Mouse (Mus musculus) stomach, postnatal 0 days (tissue): Measurements from ENCODE around the gene Ptprk. TPM values are rescaled to one million over a fixed set of nuclear protein-coding genes. Genes with fewer than 3 reads are reported as not detected.

Source experiments
- ATAC-seq: fragments of 200-750 bp; cut with Nextera tagmentation; 2 replicates; pipeline ENCODE4 v1.8.0; 2017; ENCODE audit not compliant: low FRiP score, low TSS enrichment
- DNase-seq: peaks from one replicate; pipeline ENCODE4 v3.0.0-alpha.2; 2016; ENCODE audit warnings: low spot score
- H3K27ac ChIP-seq: fragments of 300-500 bp; sonication (generic); replicated peaks from 2 replicates; pipeline ENCODE4 v1.5.1; 2014; ENCODE audit warnings: mild to moderate bottlenecking, control low read depth
- H3K27me3 ChIP-seq: fragments of 300-500 bp; sonication (generic); 2 replicates; pipeline ENCODE4 v1.6.1; 2014; ENCODE audit warnings: low read length; ENCODE audit not compliant: control insufficient read depth, insufficient read depth
- H3K36me3 ChIP-seq: fragments of 300-500 bp; sonication (generic); 2 replicates; pipeline ENCODE4 v1.6.1; 2014; ENCODE audit warnings: low read length, mixed read lengths; ENCODE audit not compliant: control insufficient read depth, insufficient read depth
- H3K4me1 ChIP-seq: fragments of 300-500 bp; sonication (generic); replicated peaks from 2 replicates; pipeline ENCODE4 v1.6.1; 2014; ENCODE audit warnings: antibody characterized with exemption; ENCODE audit not compliant: control insufficient read depth, insufficient read depth
- H3K4me2 ChIP-seq: fragments of 300-500 bp; sonication (generic); replicated peaks from 2 replicates; pipeline ENCODE4 v1.6.1; 2014; ENCODE audit warnings: low read depth, mild to moderate bottlenecking, control low read depth, moderate library complexity
- H3K4me3 ChIP-seq: fragments of 300-500 bp; sonication (generic); 2 replicates; pipeline ENCODE4 v1.5.1; 2014; ENCODE audit warnings: low read depth, low read length, control low read depth
- H3K9ac ChIP-seq: fragments of 300-500 bp; sonication (generic); 2 replicates; pipeline ENCODE4 v1.6.1; 2014; ENCODE audit warnings: mild to moderate bottlenecking, low read length, control low read depth, mixed read lengths
- H3K9me3 ChIP-seq: fragments of 300-500 bp; sonication (generic); 2 replicates; pipeline ENCODE4 v1.6.1; 2016; ENCODE audit warnings: low read length; ENCODE audit not compliant: control insufficient read depth
- CTCF ChIP-seq: IDR thresholded peaks from 2 replicates; pipeline ENCODE4 v1.5.1; 2016; ENCODE audit warnings: antibody characterized with exemption, low read depth, mild to moderate bottlenecking, moderate library complexity
- EP300 ChIP-seq: optimal IDR thresholded peaks from 2 replicates; pipeline ENCODE3; 2016; ENCODE audit warnings: antibody characterized with exemption
- WGBS: fragments of 180-500 bp; shearing (Covaris S2); extraction: QIAGEN DNeasy Blood & Tissue Kit; methylation state at CpG from one replicate; pipeline ENCODE4 v1.1.7; 2014; 5-methylcytosine and 5-hydroxymethylcytosine counted together
- polyA plus RNA-seq: library from polyadenylated mRNA; unstranded; fragments of >200 nt; fragmentation: Nextera tagmentation; extraction: Ambion mirVana; gene quantifications from 2 replicates; pipeline ENCODE4 v1.2.1, GENCODE M21; 2015

The Ptprk gene
- polyA plus RNA-seq, 1 experiment from 2014 or later, result 26.9 TPM

GRCm38 (mm10) chr10:28083183-28083582 lies 8.6 kb downstream of the Ptprk start:
- TF ChIP-seq CTCF (no peak), EP300 (no peak)
- no peaks in the 10 kb centered on the region for H3K27me3 ChIP-seq
- no peaks in the 10 kb centered on the region for H3K36me3 ChIP-seq
- H3K4me3 ChIP-seq, result no peak overlapping the region
- H3K27ac ChIP-seq, result no peak overlapping the region
- H3K9ac ChIP-seq, result no peak overlapping the region
- no peaks in the 10 kb centered on the region for H3K4me1 ChIP-seq
- H3K4me2 ChIP-seq, result no peak overlapping the region
- ATAC-seq, result no peak
- DNase-seq, result no peak
- no peaks in the 10 kb centered on the region for H3K9me3 ChIP-seq
- 65% methylated on average over 2 of the region's 2 CpGs for WGBS

DNA sequence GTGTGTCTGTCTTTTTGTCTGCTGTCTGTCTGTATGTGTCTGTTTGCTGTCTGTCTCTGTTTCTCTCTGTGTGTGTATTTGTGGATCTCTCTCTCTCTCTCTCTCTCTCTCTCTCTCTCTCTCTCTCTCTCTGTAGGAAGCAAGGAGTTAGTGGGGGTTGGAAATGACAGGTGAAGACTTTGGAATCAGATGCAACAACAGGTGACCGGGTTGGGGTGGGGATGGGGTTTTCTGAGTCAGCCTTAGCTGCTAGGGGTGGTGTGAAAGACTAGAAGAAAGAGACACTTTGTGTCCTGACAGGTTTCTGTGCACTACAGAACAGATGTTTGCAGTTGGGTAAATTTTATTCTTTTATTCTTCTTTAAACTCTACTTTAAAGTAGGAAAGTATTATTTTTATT lies 9.0 kb downstream of the Ptprk start:
- 33% methylated on average over 1 of the region's 1 CpGs for WGBS
- no peak overlapping the region for H3K27ac ChIP-seq
- no peak overlapping the region for H3K4me2 ChIP-seq
- H3K4me3 ChIP-seq, result no peak overlapping the region
- no peaks in the 10 kb centered on the region for H3K27me3 ChIP-seq
- no peaks in the 10 kb centered on the region for H3K9me3 ChIP-seq
- no peak for DNase-seq
- H3K4me1 ChIP-seq, result no peaks in the 10 kb centered on the region
- no peak for TF ChIP-seq CTCF
- no peak overlapping the region for H3K9ac ChIP-seq
- ATAC-seq, result no peak
- no peaks in the 10 kb centered on the region for H3K36me3 ChIP-seq

- no peak overlapping the region; the same call in 1 of the 2 replicates for H3K27ac ChIP-seq
- ATAC-seq, result peak; percentile 90
- no peak overlapping the region; the same call in 1 of the 2 replicates for H3K4me2 ChIP-seq
- no peaks in the 10 kb centered on the region for H3K9me3 ChIP-seq
- no peak overlapping the region for H3K9ac ChIP-seq
- DNase-seq, result peak; percentile 53
- TF ChIP-seq CTCF (no peak), EP300 (no peak)
- WGBS, result 44% methylated on average over 6 of the region's 6 CpGs
- H3K4me1 ChIP-seq, result no peaks in the 10 kb centered on the region
- no peak overlapping the region for H3K4me3 ChIP-seq
- no peaks in the 10 kb centered on the region for H3K36me3 ChIP-seq
- H3K27me3 ChIP-seq, result no peaks in the 10 kb centered on the region
Measured at GRCm38 (mm10) chr10:28087341-28087740, 12.7 kb downstream of the Ptprk start.

GRCm38 (mm10) chr10:28087749-28088148 lies 13.1 kb downstream of the Ptprk start:
- no peaks in the 10 kb centered on the region for H3K27me3 ChIP-seq
- TF ChIP-seq CTCF (no peak), EP300 (no peak)
- DNase-seq (no peak), ATAC-seq (peak; percentile 67)
- H3K4me1 ChIP-seq, result no peaks in the 10 kb centered on the region
- H3K9ac ChIP-seq, result no peak overlapping the region
- H3K4me2 ChIP-seq, result no peak overlapping the region; the same call in 1 of the 2 replicates
- no peaks in the 10 kb centered on the region for H3K36me3 ChIP-seq
- no peaks in the 10 kb centered on the region for H3K9me3 ChIP-seq
- H3K27ac ChIP-seq, result no peak overlapping the region; the same call in 1 of the 2 replicates
- no peak overlapping the region for H3K4me3 ChIP-seq
- 52% methylated on average over 3 of the region's 3 CpGs for WGBS

DNA sequence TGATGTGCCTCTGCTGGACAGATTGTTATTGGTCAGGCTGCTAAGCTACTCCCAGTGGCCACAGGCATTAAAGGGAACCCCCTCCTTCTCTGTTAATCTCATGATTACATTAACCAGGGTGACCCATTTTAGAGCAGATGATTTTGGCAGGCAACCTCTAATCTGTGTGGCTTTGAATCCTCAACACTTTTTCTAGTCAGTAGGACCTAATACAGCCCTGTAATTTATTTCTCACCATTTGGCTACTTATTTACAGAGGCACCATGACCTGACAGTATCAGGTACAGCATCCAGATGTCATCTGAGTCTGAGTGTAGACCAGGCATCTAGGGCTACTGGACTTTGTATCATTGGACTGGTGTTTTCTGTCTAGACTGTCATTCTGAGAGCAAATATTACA lies 21.4 kb downstream of the Ptprk start:
- H3K36me3 ChIP-seq, result no peaks in the 10 kb centered on the region
- ATAC-seq, result no peak
- H3K9ac ChIP-seq, result no peak overlapping the region

GRCm38 (mm10) chr10:28097637-28098036 lies 23.0 kb downstream of the Ptprk start:
- 0 out of 2 replicates have a peak, but pooled peaks have one; percentile 10 for ATAC-seq
- TF ChIP-seq CTCF, result no peak
- TF ChIP-seq EP300, result no peak
- H3K9me3 ChIP-seq, result no peaks in the 10 kb centered on the region

More for the DNA sequence above, 21.4 kb downstream of the Ptprk start:
- H3K4me2 ChIP-seq, result no peak overlapping the region
- H3K4me1 ChIP-seq, result no peaks in the 10 kb centered on the region
- TF ChIP-seq CTCF (no peak), EP300 (no peak)
- DNase-seq, result no peak
- no peak overlapping the region for H3K4me3 ChIP-seq
- no peak overlapping the region for H3K27ac ChIP-seq
- no peaks in the 10 kb centered on the region for H3K27me3 ChIP-seq
- H3K9me3 ChIP-seq, result no peaks in the 10 kb centered on the region

More at GRCm38 (mm10) chr10:28097637-28098036, 23.0 kb downstream of the Ptprk start:
- Histone ChIP-seq H3K4me1 (no peaks in the 10 kb centered on the region), H3K4me3 (no peak overlapping the region), H3K9ac (no peak overlapping the region), H3K27ac (no peak overlapping the region), H3K27me3 (no peaks in the 10 kb centered on the region), H3K4me2 (no peak overlapping the region), H3K36me3 (no peaks in the 10 kb centered on the region)
- no peak for DNase-seq
- 18% methylated on average over 7 of the region's 7 CpGs for WGBS
